Mouse (Mus musculus) G1E (cell line): ENCODE data around the gene Rgs3. TPM values are rescaled to one million over a fixed set of nuclear protein-coding genes. Genes with fewer than 3 reads are reported as not detected.

Experiments used
- ATAC-seq: 2 replicates; pipeline ENCODE4 v1.8.0; 2016; ENCODE audit warnings: mild to moderate bottlenecking; ENCODE audit not compliant: insufficient number of reproducible peaks, poor library complexity, low FRiP score, severe bottlenecking; ENCODE audit errors: extremely low read depth
- DNase-seq: peaks from one replicate; pipeline ENCODE4 v3.0.0; 2012; ENCODE audit warnings: low spot score
- H3K27me3 ChIP-seq: 2 replicates; pipeline ENCODE4 v1.6.1; 2012; ENCODE audit warnings: mild to moderate bottlenecking, low read length, inconsistent platforms; ENCODE audit not compliant: insufficient read depth
- H3K36me3 ChIP-seq: replicated peaks from 2 replicates; pipeline ENCODE3; 2012; ENCODE audit warnings: mild to moderate bottlenecking, inconsistent platforms
- H3K4me1 ChIP-seq: 2 replicates; pipeline ENCODE4 v1.6.1; 2012; ENCODE audit warnings: low read depth, low read length, inconsistent platforms, mixed read lengths; ENCODE audit not compliant: insufficient read depth
- H3K4me3 ChIP-seq: 2 replicates; pipeline ENCODE4 v1.5.1; 2012; ENCODE audit warnings: low read depth, mild to moderate bottlenecking, inconsistent platforms, low read length, moderate library complexity, mixed read lengths
- H3K9me3 ChIP-seq: replicated peaks from 2 replicates; pipeline ENCODE4 v1.6.1; 2012; ENCODE audit warnings: inconsistent platforms
- CTCF ChIP-seq: IDR thresholded peaks from 2 replicates; pipeline ENCODE4 v1.5.1; 2012; ENCODE audit warnings: low read depth, low read length, inconsistent platforms, mixed read lengths
- GATA1 ChIP-seq: IDR thresholded peaks from 2 replicates; pipeline ENCODE4 v1.6.1; 2012; ENCODE audit warnings: borderline replicate concordance, low read length, inconsistent platforms, mixed read lengths
- GATA2 ChIP-seq: IDR thresholded peaks from 2 replicates; pipeline ENCODE4 v1.6.1; 2012; ENCODE audit warnings: low read depth, low read length, inconsistent platforms, borderline replicate concordance
- POLR2AphosphoS5 ChIP-seq: IDR thresholded peaks from 2 replicates; pipeline ENCODE4 v1.6.1; 2012; ENCODE audit warnings: low read depth, low read length, inconsistent platforms; ENCODE audit not compliant: insufficient replicate concordance
- TAL1 ChIP-seq: conservative IDR thresholded peaks from 2 replicates; pipeline ENCODE4 v1.6.1; 2012; ENCODE audit warnings: low read depth, low read length, inconsistent platforms, mixed read lengths
- polyA plus RNA-seq: library from polyadenylated mRNA; stranded (reverse); fragments of >175 nt; gene quantifications from 2 replicates; pipeline ENCODE4 v1.2.3, GENCODE M21; 2012
- total RNA-seq, 2 experiments: library from RNA; stranded (forward) in 1 of 2; stranded (reverse) in 1 of 2; fragments of 200-1000 nt in 1 of 2; fragments of >200 nt in 1 of 2; fragmentation: Nextera tagmentation in 1 of 2; gene quantifications; 2 replicates each; pipeline ENCODE4 v1.2.3; 2014 to 2017

The Rgs3 gene
- total and polyA plus RNA-seq, 3 experiments: 0.16 TPM; not detected in 2

DNA sequence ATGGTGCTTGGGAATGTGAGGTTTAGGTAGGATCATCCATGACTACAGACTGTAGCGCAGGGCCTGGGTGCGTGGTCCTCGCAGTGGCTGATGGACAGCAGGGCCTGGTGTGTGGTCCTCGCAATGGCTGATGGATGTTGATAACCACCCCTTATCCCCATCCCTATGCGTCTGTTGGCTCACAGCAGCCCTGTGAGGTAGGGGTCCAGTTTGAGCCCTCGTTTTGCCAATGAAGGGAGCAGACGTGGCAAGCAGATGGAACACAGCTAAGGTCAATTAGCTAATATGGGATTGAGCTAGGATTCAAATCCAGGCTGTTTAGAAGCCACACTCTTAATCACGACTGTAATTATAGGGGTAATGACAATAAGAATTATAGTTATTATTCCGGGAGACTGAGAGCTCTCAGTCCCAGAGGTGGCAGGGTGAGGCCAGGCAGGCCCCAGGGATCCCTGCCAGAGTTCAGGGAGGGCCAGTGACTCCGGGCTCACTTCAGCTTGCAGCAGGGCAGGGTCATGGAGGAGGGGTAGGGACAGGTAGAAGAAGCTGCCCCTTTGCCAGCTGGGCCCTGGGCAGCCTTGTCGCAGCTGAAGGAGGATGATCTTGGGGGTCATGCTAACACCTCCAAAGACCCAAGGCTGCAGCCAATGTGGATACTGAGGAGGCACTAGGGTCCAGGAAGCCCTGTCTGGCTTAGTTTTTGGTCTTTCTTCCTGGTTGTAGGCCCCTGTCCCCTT lies 135.2 kb downstream of the Rgs3 start:
- DNase-seq (no peak), ATAC-seq (no peak)
- peaks cover 80% of the 10 kb centered on the region for H3K9me3 ChIP-seq

DNA sequence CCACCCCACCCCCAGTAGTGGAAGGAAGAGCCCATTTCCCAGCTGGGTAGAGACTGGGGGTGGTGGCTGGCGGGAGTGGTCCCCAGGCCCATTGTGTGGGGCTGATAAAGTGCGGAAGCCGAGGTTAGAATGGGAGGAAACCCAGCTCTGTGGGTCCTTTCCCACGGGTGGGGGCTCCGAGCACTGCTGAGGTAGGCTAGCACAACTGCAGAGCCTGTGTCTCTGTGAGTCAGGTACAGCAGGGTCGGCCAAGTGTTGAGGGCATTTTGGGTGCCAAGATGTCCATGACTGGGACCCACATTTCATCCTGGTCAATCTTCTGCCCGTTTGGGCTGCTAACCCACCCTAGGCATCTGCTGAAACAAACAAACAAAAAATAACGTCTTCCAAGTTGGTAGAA lies 135.9 kb downstream of the Rgs3 start:
- Histone ChIP-seq H3K36me3 (no peaks in the 10 kb centered on the region), H3K9me3 (peaks cover 85% of the 10 kb centered on the region), H3K4me1 (no peaks in the 10 kb centered on the region), H3K27me3 (no peaks in the 10 kb centered on the region), H3K4me3 (no peak overlapping the region)
- ATAC-seq (no peak), DNase-seq (no peak)
- TF ChIP-seq POLR2AphosphoS5 (no peak), CTCF (no peak), TAL1 (no peak), GATA1 (no peak), GATA2 (no peak)

More for the DNA sequence above, 135.2 kb downstream of the Rgs3 start:
- H3K27me3 ChIP-seq: no peaks in the 10 kb centered on the region
- H3K4me1 ChIP-seq: no peaks in the 10 kb centered on the region
- no peak overlapping the region for H3K4me3 ChIP-seq
- H3K36me3 ChIP-seq: no peaks in the 10 kb centered on the region
- TF ChIP-seq CTCF: no peak
- no peak for TF ChIP-seq TAL1
- no peak for TF ChIP-seq POLR2AphosphoS5
- no peak for TF ChIP-seq GATA2
- no peak for TF ChIP-seq GATA1

- Histone ChIP-seq H3K27me3 (no peaks in the 10 kb centered on the region), H3K36me3 (no peaks in the 10 kb centered on the region), H3K4me3 (no peak overlapping the region), H3K4me1 (no peaks in the 10 kb centered on the region), H3K9me3 (peaks cover 88% of the 10 kb centered on the region)
- no peak for DNase-seq
- TF ChIP-seq GATA1 (no peak), POLR2AphosphoS5 (no peak), GATA2 (no peak), CTCF (no peak), TAL1 (no peak)
- no peak for ATAC-seq
Observed at GRCm38 (mm10) chr4:62695946-62696345, 136.3 kb downstream of the Rgs3 start.

- ATAC-seq: no peak
- no peak for TF ChIP-seq POLR2AphosphoS5
- TF ChIP-seq CTCF: no peak
- no peak for TF ChIP-seq GATA2
- no peak for TF ChIP-seq TAL1
- no peak for TF ChIP-seq GATA1
- no peak overlapping the region for H3K4me3 ChIP-seq
- no peaks in the 10 kb centered on the region for H3K27me3 ChIP-seq
- H3K36me3 ChIP-seq: no peaks in the 10 kb centered on the region
- no peaks in the 10 kb centered on the region for H3K4me1 ChIP-seq
- no peak for DNase-seq
- peaks cover 90% of the 10 kb centered on the region for H3K9me3 ChIP-seq
Observed at GRCm38 (mm10) chr4:62696699-62697404, 137.2 kb downstream of the Rgs3 start.

- ATAC-seq: no peak
- Histone ChIP-seq H3K36me3 (no peaks in the 10 kb centered on the region), H3K9me3 (peaks cover 86% of the 10 kb centered on the region), H3K4me3 (no peak overlapping the region), H3K4me1 (no peaks in the 10 kb centered on the region), H3K27me3 (no peaks in the 10 kb centered on the region)
- DNase-seq: no peak
- no peak for TF ChIP-seq TAL1
- no peak for TF ChIP-seq GATA1
- no peak for TF ChIP-seq CTCF
- TF ChIP-seq POLR2AphosphoS5: no peak
- TF ChIP-seq GATA2: no peak
Observed at GRCm38 (mm10) chr4:62697469-62697868, 137.8 kb downstream of the Rgs3 start.

DNA sequence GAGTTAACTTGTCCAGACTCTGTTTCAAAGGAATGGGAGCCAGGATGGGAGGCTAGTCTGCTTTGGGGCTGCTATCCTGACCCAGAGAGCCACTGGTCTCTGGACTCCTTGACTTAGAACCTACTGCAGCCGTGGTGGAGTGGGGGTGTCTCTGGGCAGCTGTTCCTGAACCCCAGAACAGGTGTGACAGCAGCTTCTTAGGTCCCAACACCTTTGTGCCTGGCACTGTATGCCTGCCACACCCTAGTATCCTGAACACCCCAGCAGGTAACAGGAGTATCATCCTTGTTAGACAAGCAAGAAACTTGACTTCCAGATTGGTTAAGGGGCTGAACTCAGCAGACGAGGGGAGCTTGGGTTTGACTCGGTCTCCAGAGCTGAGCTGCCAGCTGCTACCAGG lies 138.9 kb downstream of the Rgs3 start:
- TF ChIP-seq POLR2AphosphoS5: no peak
- TF ChIP-seq GATA2: no peak
- TF ChIP-seq TAL1: no peak
- no peak for TF ChIP-seq GATA1
- no peak for TF ChIP-seq CTCF
- Histone ChIP-seq H3K27me3 (no peaks in the 10 kb centered on the region), H3K9me3 (peaks cover 83% of the 10 kb centered on the region), H3K36me3 (no peaks in the 10 kb centered on the region), H3K4me1 (no peaks in the 10 kb centered on the region), H3K4me3 (no peak overlapping the region)
- DNase-seq (no peak), ATAC-seq (no peak)
